Mouse (Mus musculus) left cerebral cortex, adult 2 months (tissue): ENCODE data around the gene Tti1. TPM values are rescaled to one million over a fixed set of nuclear protein-coding genes. Genes with fewer than 3 reads are reported as not detected.

Experiments used
- DNase-seq, 2 experiments: peaks; one replicate each; pipeline ENCODE4 v3.0.0; 2021 to 2022; ENCODE audit warnings: low spot score in 2 of 2, mixed read lengths in 1 of 2; ENCODE audit errors: extremely low spot score in 1 of 2
- H3K27ac ChIP-seq: fragments of 200-600 bp; 2 replicates; pipeline ENCODE4 v1.8.1; 2022
- H3K4me3 ChIP-seq: fragments of 200-600 bp; 2 replicates; pipeline ENCODE4 v1.8.1; 2022
- CTCF ChIP-seq: fragments of 200-600 bp; IDR thresholded peaks from 2 replicates; pipeline ENCODE4 v1.8.1; 2022; ENCODE audit warnings: antibody characterized with exemption, mild to moderate bottlenecking, moderate library complexity
- intact Hi-C: fragments of 180-260 bp; cut with DNase I; formaldehyde crosslinking; loops from one replicate; pipeline ENCODE4 v1.15.1; 2025
- total RNA-seq, 2 experiments: library from RNA; stranded (reverse); gene quantifications; 2 replicates each; pipeline ENCODE4 v1.2.3; 2021

The Tti1 gene
- total RNA-seq, 2 experiments from 2014 or later = 20.6 to 22.7 TPM

DNA sequence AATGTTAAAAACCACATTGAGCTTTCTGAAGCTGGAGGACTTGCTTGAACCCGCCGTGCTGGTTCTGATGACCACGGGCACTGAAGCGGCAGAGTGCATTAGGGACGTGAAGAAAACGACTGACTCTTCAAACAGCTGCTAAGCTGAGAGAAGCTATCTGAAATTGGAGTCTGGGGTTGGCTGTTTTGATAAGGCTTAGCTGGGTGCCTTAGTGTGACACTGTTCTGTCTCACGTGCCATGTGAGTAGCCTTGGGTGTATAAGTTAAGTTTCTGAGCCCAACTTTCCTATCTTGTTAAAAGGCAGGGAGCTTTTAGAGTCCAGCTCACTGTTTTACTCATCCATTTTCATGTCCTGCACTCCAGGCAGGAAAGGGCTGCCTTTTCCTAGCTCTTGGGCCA lies 8.7 kb upstream of the Tti1 start:
- TF ChIP-seq CTCF = no peak
- intact Hi-C loops = no loop called here
- no peak for DNase-seq
- H3K4me3 ChIP-seq = no peak overlapping the region
- H3K27ac ChIP-seq = no peak overlapping the region

DNA sequence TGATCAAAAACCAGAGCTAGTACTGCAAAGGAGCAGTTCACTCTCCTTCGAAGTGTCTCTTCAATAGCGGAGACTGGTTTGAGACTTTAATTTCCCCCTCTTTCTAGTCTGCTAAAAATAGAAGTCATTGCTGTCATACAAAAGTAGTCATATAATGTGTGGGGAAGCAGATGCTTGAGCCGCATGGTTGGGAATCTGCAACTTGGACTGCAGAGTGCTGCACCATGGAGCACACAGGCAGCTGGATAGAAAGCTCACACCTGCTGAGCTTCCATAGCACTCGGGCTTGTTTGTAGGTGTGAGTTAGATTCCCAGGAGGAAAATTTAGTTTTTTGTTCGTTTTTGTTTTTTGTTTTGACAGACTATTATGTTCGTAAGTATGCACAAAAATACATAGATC lies 8.2 kb upstream of the Tti1 start:
- Histone ChIP-seq H3K4me3 (no peak overlapping the region), H3K27ac (no peak overlapping the region)
- intact Hi-C loops = no loop called here
- no peak for DNase-seq
- TF ChIP-seq CTCF = no peak

DNA sequence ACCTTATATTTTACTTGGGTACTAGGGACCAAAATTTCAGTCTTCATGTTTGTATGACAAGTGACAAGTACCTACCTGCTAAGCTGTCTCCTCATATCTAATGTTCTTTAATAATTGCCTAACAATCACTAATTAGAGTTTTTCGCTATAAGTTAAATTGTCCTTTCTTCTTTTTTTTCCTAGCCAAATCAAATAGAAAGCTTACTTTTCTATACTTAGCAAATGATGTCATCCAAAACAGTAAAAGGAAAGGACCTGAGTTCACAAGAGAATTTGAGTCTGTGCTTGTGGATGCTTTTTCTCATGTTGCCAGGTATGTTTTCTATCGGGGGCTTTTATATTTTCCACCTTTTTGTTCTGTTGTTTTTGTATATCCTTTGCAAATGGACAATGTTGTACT lies 7.6 kb upstream of the Tti1 start:
- no peak overlapping the region for H3K27ac ChIP-seq
- DNase-seq = no peak
- intact Hi-C loops = no loop called here
- TF ChIP-seq CTCF = no peak
- no peak overlapping the region for H3K4me3 ChIP-seq

DNA sequence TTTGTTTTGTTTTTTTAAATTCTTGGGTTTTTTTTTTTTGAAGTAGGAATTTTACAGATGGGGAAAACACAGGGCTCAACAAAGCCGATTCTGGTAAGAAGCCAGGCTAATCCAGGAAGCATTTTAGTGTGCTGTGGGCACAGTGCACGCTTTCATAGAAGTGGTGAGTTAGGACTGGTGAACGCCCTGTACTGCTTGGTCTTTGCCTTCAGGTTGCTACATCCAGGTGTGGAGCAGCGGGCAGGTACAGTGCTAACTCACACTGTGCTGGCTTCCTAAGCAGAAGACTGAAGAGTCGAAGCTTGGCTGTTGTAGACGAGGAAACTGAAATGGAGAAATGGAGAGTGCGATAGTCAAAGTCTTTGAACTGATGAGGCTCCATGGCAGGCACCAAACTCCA lies 1.8 kb upstream of the Tti1 start:
- intact Hi-C loops = no loop called here

DNA sequence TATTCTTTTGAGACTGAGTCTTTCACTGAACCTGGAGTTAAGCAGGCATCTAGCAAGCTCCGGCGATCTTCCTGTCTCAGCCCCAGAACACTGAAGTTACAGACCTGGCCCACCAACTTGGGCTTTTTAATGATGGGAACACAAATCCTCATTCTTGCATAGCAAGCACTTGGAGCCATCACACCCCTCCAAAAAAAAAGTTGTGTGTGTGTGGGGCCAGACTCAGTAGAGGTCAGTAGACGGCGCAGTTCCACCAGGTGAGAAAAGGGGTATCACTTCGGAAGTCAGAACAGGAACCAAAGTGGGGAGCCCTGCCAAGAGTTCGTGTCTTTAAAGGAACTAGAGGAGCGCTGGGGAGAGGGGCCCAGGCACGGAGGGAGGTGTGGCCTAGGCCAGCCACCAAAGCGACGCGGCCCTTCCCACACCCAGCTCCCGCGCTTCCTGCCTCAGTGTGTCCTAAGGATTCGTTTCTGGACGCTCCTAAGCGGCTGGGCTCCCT lies 329 bp downstream of the Tti1 start:
- intact Hi-C loops = loop anchor here (5.0 kb wide), 1 partner anchor 291 kb away; the partner anchor contains the start of gene Ctnnbl1
- DNase-seq = no peak
- Histone ChIP-seq H3K4me3 (peak overlapping the region; percentile 89), H3K27ac (peak overlapping the region; percentile 93)
- TF ChIP-seq CTCF = no peak; the same call in none of the 2 replicates

More for the DNA sequence above, 1.8 kb upstream of the Tti1 start:
- H3K4me3 ChIP-seq = peak overlapping the region; percentile 89
- no peak for DNase-seq
- no peak overlapping the region for H3K27ac ChIP-seq
- no peak for TF ChIP-seq CTCF

DNA sequence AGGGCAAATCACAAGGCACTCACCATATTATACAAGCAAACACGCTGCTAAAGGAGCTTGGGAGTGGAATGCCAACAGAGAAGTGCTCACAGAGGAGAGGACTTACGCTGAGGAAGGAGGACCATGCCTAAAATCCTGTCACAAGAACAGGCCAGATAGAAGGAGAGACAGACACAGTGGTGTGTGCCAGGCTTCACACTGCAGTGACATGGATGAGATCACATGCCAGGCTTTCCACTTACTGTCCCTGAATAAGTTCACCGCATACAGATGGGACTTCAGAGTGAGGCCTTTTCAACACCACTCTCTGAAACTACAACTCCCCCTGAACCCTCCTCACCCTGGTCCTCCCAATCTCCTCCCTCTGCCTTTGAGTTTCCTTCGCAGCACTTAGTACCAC lies 10.9 kb downstream of the Tti1 start:
- intact Hi-C loops = no loop called here
- no peak overlapping the region for H3K4me3 ChIP-seq
- H3K27ac ChIP-seq = no peak overlapping the region
- TF ChIP-seq CTCF = no peak
- DNase-seq = no peak

DNA sequence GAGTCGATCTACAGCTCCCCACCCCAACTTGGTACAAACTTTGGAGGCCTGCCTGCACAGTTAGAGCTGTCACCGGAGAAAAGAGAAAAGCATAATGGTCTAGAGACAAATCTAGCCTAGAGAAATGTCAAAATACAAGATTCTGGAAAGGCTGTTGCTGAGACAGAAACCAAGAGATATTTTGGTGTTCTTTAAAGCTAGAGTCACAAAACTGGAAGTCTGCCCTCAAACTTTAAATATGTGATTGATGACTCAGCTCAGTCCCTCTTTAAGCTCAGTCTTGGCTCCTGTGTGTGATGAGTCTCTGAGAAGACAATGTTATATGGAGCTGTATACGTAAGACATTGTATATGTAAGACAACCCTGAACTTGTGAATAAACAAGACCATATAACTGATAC lies 15.6 kb downstream of the Tti1 start:
- intact Hi-C loops = no loop called here
- H3K4me3 ChIP-seq = no peak overlapping the region
- DNase-seq = no peak
- TF ChIP-seq CTCF = no peak
- H3K27ac ChIP-seq = no peak overlapping the region

DNA sequence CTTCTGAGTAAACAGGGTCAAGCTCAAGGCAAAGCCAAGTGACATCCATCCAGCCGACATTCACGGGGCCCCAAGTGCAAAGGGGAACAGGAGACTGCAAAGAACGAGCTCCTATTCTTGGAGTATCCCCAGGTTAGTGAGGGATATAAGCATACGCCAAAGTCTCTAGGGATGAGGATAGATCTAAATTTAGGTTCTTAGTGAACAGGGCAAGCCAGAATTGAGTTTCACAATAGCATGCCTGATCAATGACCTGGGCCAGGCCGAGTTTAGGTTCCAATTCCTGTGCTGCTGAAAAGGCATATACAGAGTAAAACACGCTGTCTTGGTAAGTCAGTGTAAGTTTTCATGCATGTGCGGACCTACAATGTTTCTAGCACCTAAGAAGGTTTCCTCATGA lies 18.9 kb downstream of the Tti1 start:
- no peak for TF ChIP-seq CTCF
- no peak for DNase-seq
- H3K4me3 ChIP-seq = no peak overlapping the region
- no peak overlapping the region for H3K27ac ChIP-seq
- intact Hi-C loops = no loop called here

DNA sequence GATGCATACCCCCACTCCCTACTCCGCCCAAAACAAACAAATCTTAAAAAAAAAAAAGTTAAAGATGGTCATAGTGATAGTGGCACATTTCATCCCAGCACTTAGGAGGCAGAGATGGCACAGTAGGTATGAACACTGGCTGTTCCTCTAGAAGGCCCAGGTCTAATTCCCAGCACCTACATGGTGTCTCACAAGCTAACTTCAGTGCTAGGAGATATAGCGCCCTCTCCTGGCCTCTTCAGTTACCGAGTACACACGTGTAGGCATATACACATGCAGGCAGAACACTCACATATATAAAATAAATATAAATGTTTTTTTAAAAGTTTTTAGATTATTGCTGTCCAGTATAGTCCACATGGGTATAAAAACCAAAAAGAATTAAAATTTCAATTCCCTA lies 22.6 kb downstream of the Tti1 start:
- no peak overlapping the region for H3K4me3 ChIP-seq
- intact Hi-C loops = no loop called here
- TF ChIP-seq CTCF = no peak; the same call in 1 of the 2 replicates
- no peak for DNase-seq
- no peak overlapping the region for H3K27ac ChIP-seq

DNA sequence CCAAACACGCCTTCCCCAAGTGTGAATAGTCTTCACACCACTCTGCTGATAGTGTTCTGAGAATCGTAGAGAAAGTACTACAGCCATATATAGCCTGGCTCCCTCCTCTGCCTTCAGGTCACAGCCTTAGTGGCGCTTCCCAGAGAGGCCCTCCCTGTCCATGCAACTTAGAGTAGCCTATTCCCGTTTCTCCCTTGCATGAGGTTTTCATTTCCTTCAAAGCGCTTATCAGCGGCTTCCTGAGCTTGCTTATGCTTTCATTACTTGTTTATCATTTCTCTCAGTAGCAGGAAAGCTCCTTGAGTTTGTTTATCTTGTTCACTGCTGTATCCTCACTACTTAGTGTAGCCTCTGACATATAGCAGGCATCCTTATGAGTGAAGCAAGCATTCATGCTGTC lies 23.6 kb downstream of the Tti1 start:
- TF ChIP-seq CTCF = no peak
- intact Hi-C loops = no loop called here
- no peak overlapping the region for H3K27ac ChIP-seq
- DNase-seq = no peak
- H3K4me3 ChIP-seq = no peak overlapping the region

DNA sequence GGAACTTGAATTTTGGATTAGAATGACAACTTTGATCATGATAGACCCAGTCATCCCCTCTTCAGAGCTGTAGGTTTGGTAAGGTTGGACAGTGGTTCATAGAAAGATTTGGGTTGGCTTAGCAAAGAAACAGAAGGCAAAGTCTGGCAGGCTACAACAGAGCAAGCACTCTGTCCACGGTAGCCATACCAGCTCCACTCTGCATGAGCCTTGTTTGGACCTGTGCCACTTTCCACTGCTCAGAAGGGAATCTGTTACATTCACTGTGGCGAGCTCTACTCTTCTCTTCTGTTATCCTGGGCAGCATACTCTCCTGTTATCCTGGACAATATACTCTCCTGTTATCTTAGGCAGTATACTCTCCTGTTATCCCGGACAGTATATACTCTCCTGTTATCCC lies 29.4 kb downstream of the Tti1 start:
- no peak for DNase-seq
- Histone ChIP-seq H3K4me3 (no peak overlapping the region), H3K27ac (no peak overlapping the region)
- no peak for TF ChIP-seq CTCF
- intact Hi-C loops = no loop called here

DNA sequence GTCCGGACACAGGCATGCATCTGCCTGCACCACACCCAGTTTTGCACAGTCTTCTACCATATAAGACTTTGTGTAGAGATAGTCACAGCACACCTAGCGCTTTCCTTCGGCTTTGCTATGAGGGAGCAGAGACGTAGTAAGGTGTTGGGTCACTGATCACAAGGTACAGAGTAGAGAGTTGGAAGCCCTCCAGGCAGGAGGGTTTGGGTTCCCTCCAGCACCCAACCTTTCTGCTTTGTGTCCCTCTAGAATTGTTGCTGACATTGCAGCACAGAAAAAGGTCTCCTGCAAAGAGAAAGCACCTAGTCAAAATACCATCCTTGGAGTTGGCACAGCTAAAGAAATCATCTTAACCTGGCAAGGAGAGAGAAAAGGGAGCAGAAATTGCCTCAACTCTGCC lies 35.7 kb downstream of the Tti1 start:
- Histone ChIP-seq H3K4me3 (no peak overlapping the region), H3K27ac (no peak overlapping the region)
- intact Hi-C loops = loop anchor here (5.0 kb wide), 1 partner anchor 355 kb away; no protein-coding TSS in a partner anchor
- DNase-seq = no peak
- no peak for TF ChIP-seq CTCF

DNA sequence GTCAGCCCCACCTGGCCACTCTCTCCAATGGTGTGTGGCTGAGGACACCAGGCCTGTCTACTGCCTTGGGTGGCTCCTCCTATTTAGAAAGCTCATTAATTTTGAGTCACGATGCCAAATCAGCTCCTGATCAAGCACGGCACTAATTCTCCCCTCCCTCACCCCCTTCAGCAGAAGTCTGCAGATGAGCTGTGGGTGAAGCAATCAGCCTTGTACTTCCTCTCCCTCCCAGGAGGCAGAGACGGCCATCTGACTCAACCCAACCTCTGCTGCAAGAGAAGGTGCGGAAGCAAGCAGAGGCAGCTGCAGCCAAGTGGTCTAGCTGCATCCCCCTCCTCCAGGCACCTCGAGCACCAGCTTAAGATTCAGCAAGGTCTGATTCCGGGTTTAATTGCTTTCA lies 37.2 kb downstream of the Tti1 start:
- intact Hi-C loops = loop anchor here (5.0 kb wide), 1 partner anchor 354 kb away; no protein-coding TSS in a partner anchor
- H3K27ac ChIP-seq = no peak overlapping the region

More for the DNA sequence above, 37.2 kb downstream of the Tti1 start:
- TF ChIP-seq CTCF = no peak
- DNase-seq = no peak
- H3K4me3 ChIP-seq = no peak overlapping the region
